Mouse (Mus musculus): Measurements from ENCODE around the gene Duoxa1.
"Not testable (repeated sequence)": the region's sequence is repeated elsewhere in the genome, so short reads cannot be mapped to it uniquely, and the experiment has no call there.

The Duoxa1 gene

GRCm38 (mm10) chr2:122313536-122313935 is at the start of gene Duoxa1:
Duoxa1 (minus strand) TSS chr2:122313730.
- DNase-seq (ENCODE audit: low read depth): no peak

GRCm38 (mm10) chr2:122362622-122363523 is 49.3 kb upstream of the Duoxa1 start:
- no peak for DNase-seq (ENCODE audit: low read depth)

GRCm38 (mm10) chr2:122361868-122362621 is 48.5 kb upstream of the Duoxa1 start:
- no peak for DNase-seq (ENCODE audit: low read depth)

- DNase-seq (ENCODE audit: low read depth): peak; percentile 55
Measured at GRCm38 (mm10) chr2:122361181-122361580, 47.7 kb upstream of the Duoxa1 start.

- DNase-seq (ENCODE audit: low read depth): no peak
Measured at GRCm38 (mm10) chr2:122360310-122360709, 46.8 kb upstream of the Duoxa1 start.

GRCm38 (mm10) chr2:122356187-122356586 is 42.7 kb upstream of the Duoxa1 start:
- DNase-seq (ENCODE audit: low read depth): no peak

GRCm38 (mm10) chr2:122355389-122355788 is 41.9 kb upstream of the Duoxa1 start:
- DNase-seq (ENCODE audit: low read depth): no peak

GRCm38 (mm10) chr2:122354191-122354929 is 40.8 kb upstream of the Duoxa1 start:
- DNase-seq (ENCODE audit: low read depth): no peak

GRCm38 (mm10) chr2:122353765-122354164 is 40.2 kb upstream of the Duoxa1 start:
- no peak for DNase-seq (ENCODE audit: low read depth)

- no peak for DNase-seq (ENCODE audit: low read depth)
Measured at GRCm38 (mm10) chr2:122352992-122353391, 39.5 kb upstream of the Duoxa1 start.

GRCm38 (mm10) chr2:122351931-122352329 is 38.4 kb upstream of the Duoxa1 start:
- no peak for DNase-seq (ENCODE audit: low read depth)

GRCm38 (mm10) chr2:122351156-122351930 is 37.8 kb upstream of the Duoxa1 start:
- DNase-seq (ENCODE audit: low read depth): no peak

- peak; percentile 38 for DNase-seq (ENCODE audit: low read depth)
Measured at GRCm38 (mm10) chr2:122349136-122349785, 35.7 kb upstream of the Duoxa1 start.

GRCm38 (mm10) chr2:122348531-122349131 is 35.1 kb upstream of the Duoxa1 start:
- peak; percentile 87 for DNase-seq (ENCODE audit: low read depth)

- no peak for DNase-seq (ENCODE audit: low read depth)
Measured at GRCm38 (mm10) chr2:122347257-122347656, 33.7 kb upstream of the Duoxa1 start.

- not testable (repeated sequence) for DNase-seq (ENCODE audit: low read depth)
Measured at GRCm38 (mm10) chr2:122346164-122346563, 32.6 kb upstream of the Duoxa1 start.

- DNase-seq (ENCODE audit: low read depth): no peak
Measured at GRCm38 (mm10) chr2:122345106-122345893, 31.8 kb upstream of the Duoxa1 start.

GRCm38 (mm10) chr2:122337291-122337690 is 23.8 kb upstream of the Duoxa1 start:
- DNase-seq (ENCODE audit: low read depth): no peak

- no peak for DNase-seq (ENCODE audit: low read depth)
Measured at GRCm38 (mm10) chr2:122334170-122334569, 20.6 kb upstream of the Duoxa1 start.

- no peak for DNase-seq (ENCODE audit: low read depth)
Measured at GRCm38 (mm10) chr2:122332222-122332621, 18.7 kb upstream of the Duoxa1 start.

Data from naive thymus-derived CD4-positive, alpha-beta T cell, adult 2 months (primary cell).